Mouse (Mus musculus): ENCODE measurements around the gene Gm20708.
"Not testable (repeated sequence)": the region's sequence is repeated elsewhere in the genome, so short reads cannot be mapped to it uniquely, and the experiment has no call there.

The Gm20708 gene

DNA sequence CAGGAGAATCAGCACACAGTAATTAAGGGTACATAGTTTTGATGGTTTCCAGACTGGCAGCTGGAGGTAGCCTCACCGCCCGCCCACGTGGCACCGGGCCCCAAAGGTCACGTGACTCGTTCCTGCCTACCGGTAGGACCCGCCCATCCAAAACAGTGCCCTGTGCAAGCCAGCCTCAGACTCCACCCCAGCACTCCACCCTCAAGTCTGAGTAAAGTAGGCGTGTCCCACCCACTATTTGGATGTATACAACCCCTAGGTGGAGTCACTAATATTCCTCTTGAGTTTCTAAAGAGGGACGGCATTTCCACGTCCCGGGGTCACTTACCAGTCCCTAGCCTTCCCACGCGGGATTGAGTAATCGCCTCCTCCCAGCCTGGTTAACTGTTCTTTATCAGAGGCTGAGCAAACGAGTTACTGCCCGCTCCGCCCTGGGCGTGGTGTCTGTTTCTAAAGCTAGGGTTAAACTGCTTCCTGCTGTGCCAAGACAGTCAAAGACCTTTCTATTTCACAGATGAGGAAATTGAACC lies 28.8 kb upstream of the Gm20708 start:
- DNase-seq (ENCODE audit: extremely low read depth, low read depth, low spot score), result peak; percentile 100

DNA sequence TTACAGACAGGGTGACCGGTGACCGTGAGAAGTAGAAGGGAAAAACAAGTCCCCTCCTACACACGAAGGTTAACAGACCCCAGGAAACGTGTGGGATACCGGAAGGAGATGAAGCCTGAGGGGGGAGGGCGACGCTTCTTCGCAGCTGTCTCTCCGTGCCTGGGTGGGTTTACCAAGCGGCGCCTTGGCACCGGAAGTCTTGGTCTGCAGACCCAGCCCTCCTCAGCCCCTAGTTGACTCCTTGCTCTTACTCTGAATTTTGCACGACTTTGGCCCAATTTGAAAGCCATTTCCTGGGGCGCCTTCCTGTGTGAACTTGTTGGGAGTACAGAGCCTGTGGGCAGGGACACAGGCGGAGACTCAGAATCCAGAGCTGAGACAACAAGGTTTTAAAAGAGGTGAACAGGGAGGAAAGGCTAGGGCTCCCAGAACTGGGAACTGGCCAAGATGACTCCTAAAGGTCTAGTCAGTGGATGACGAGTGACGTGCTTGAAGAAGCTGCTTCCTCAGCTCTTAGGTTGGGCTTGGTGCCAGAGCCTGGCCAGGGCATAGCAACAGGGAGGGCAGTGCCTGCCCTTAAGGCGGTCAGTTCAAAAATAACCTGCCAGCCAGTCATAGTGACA lies 28.2 kb upstream of the Gm20708 start:
- DNase-seq (ENCODE audit: extremely low read depth, low read depth, low spot score), result no peak

DNA sequence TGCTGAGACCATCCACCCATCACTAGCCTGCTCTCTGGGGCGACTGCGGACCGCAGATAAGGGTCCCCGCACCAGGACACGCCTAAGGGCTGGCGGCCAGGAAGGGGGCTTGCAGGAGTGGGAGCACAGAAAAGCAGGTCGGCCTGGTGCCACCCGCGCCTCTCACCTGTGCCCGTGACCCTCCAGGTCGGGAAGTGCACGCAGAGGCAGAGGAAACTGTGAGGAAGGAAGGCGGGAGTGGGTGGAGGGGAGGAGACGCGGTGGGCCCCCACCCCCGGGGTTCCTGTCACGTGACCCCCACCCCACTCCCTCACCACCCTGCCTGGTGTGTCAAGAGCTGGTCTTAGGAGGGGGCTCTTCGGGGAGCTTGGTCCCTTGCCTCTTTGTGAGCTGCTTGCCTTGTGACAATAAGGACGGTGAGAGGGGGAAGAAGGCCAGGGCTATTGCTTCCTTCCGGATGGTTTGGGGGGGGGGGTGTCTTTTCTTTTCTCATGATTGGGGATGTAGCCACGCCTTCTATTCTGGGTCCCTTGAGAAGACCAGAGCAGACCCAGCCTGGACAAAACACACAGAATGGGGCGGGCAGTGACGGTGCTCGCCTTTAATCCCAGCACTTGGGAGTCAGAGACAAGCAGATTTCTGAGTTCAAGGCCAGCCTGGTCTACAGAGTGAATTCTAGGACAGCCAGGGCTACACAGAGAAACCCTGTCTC lies 27.3 kb upstream of the Gm20708 start, which contains the start of the genes Tmc8 and Tmc6:
Gene Tmc8, plus strand, starts transcription at position 84 of the 712 bp plus-strand sequence.
Gene Tmc6, minus strand, starts transcription at position 206 of the 712 bp plus-strand sequence.
- DNase-seq (ENCODE audit: extremely low read depth, low read depth, low spot score), result no peak

DNA sequence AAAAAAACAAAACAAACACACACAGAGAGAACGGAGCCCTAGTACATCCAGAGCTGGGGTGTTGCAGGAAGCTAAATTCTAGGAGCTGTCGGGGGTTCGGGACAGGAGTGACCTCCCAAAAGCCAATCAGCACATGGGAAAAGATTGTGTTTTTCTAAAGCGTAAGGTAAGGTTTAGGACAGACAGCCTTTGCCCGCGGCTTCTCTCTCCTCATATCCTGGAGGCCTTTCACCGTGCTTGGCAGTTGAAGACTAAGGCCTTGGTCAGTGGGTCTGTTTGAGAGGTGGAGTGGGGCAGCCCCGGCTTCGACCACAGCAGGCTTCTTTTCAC lies 26.8 kb upstream of the Gm20708 start:
- no peak for DNase-seq (ENCODE audit: extremely low read depth, low read depth, low spot score)

DNA sequence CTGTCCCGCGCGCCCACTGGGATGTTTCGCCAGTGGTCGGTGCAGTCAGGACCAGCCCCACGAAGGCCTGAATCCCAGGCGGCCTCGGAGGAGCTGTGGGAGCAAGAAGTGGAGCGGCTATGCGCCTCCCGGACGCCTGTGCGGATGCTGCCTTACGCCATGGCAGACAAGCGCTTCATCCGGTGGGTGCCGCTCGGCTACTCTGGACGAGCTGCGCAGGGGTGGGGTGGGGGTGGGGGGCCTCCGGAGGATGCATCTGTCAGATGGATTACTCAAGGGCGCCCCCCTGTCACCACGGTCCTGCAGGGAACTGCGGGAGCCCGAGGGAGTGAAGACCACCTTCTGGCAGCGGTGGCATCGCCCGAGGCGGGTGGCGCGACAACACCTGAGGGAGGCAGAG lies 26.4 kb upstream of the Gm20708 start:
- DNase-seq (ENCODE audit: extremely low read depth, low read depth, low spot score), result no peak

DNA sequence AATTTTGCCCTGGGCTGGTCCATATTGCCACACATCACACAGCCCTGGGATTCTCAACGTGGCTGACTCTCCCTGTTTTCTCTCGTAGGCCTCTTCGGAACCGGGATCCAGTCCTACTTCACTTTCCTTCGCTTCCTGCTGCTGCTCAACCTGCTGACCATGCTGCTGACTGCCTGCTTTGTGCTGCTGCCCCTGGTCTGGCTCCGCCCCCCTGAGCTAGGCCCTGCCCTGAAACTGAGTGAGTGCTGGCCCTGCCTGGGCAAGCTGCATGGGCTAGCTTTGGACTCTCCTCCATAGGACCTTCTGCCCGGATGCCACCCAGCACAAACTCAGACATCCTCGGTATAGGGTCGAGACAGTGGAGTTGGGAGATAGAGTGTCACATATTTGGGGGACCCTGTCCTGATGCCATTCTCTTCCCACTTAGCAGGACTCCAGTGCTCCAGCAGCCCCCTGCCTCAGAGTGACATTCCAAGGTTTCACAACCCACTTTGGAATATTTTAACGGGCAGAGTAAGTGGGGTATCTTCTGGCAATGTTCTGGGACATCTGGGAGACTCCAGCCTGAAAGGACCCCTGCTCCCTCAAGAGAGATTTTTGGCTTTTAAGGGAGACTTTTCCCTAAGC lies 25.7 kb upstream of the Gm20708 start:
- DNase-seq (ENCODE audit: extremely low read depth, low read depth, low spot score), result no peak

DNA sequence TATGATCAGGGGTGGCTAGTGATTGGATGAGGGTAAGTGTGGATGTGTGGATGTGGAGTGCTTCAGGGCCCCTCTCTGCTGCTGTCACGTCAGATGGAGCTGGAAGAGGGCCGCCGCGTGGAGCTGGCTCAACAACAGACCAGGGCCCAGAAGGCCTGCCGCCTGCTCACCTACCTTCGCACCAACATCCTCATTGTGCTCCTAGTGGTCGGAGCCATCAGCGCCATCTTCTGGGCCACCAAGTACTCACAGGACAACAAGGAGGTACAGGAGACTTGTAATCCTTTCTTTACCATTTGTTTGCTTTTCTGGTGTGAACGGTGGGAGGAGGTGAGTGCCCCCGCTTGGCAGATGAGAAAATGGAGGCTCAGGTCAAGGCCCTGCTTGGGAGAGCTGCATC lies 23.2 kb upstream of the Gm20708 start:
- DNase-seq (ENCODE audit: extremely low read depth, low read depth, low spot score), result no peak

DNA sequence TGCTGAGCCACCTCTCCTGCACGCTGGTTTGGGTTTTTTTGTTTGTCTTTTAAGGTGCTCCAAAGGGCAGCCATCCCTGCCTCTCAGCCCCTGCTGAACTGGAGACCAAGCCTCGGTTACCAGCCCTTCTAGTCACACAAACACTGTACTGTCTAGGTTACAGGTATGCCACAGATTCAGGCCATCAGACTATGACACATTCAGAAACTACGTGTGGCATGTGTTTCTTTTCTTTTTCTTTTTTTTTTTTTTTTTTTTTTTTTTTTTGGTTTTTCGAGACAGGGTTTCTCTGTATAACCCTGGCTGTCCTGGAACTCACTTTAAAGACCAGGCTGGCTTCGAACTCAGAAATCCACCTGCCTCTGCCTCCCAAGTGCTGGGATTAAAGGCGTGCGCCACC lies 21.0 kb upstream of the Gm20708 start:
- not testable (repeated sequence) for DNase-seq (ENCODE audit: extremely low read depth, low read depth, low spot score)

DNA sequence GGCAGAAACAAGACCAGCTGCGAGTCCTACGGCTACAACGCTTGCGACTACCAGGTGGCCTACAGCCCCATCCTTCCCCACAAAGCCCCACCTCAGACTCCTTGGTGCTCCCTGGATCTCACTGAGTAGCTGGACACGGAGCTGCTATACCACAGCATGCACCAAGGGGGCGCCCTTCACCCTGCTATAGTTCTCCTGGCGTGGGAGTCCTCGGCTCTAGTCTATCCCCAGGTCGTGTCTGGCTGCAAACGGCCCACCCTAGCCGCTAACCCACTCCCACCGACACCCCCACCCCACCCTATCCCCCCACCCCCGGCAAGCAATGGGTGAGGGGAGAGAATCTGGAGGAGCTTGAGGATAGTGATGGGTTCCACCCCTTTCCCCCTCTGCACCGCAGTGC lies 19.2 kb upstream of the Gm20708 start:
- DNase-seq (ENCODE audit: extremely low read depth, low read depth, low spot score), result no peak

DNA sequence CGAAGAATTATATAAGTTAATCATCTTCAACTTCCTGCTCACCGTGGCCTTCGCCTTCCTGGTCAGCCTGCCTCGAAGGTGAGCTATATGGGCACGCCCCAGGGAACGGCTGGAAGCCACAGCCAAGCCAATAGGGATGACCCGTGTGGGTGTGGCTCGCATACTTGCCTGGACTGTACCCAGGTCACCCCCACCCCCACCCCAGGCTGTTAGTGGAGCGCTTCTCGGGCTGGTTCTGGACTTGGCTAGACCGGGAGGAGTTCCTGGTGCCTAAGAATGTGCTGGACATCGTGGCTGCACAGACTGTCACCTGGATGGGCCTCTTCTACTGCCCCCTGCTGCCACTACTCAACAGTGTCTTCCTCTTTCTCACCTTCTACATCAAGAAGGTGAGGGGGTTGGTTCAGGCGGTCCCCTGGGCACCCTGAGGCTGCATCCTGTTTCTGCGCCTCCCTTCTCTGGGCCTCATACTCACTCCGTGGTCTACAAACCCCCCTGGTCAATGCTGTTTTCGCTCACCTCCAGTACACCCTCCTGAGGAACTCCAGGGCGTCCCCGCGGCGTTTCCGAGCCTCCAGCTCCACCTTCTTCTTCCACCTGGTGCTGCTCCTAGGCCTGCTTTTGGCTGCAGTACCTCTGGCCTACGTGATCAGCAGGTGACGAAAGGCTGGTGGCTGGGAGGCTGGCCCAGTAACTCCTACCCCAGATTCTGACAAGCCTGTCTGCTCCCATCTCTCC lies 18.6 kb upstream of the Gm20708 start:
- DNase-seq (ENCODE audit: extremely low read depth, low read depth, low spot score), result no peak

DNA sequence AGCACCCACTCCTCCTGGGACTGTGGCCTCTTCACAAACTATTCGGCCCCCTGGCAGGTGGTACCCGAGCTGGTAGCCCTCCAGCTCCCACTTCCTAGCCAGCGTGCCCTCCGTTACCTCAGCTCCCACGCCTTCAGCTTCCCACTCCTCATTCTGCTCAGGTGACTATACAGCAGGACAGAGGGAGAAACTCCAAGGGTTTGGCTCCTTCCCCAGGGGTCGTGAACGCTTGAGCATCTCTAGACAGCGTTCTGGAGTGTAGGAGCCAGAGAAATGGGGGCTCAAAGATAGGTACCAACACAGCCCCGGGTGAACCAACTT lies 18.1 kb upstream of the Gm20708 start:
- no peak for DNase-seq (ENCODE audit: extremely low read depth, low read depth, low spot score)

DNA sequence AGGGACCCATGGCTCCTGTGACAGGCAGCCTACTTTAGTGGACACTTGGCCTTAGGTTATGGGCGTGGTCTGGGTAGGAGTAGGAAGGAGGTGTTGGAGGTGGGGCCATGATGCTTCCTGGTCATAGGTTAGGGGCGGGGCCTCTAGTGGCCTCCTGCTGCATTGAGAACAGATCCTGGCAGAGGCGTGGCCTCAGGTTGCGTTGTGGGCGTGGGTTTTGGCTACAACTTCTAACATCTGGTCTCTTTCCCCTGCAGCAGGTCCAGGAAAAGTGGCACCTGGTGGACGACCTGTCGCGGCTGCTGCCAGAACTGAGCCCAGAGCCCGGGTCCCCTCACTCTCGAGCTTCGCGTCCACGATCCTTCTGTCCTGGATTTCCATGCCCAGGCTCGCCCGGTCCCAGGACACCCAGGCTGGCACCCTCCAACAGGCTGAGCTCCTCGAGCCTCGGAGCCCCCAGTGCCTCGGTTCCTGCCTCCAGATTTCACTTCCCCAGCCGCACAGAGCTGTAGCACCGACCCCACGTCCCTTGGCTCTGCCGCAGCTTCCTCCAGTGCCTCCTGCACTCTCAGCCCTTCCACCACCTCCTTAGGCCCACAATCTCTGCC lies 17.1 kb upstream of the Gm20708 start:
- DNase-seq (ENCODE audit: extremely low read depth, low read depth, low spot score), result no peak

DNA sequence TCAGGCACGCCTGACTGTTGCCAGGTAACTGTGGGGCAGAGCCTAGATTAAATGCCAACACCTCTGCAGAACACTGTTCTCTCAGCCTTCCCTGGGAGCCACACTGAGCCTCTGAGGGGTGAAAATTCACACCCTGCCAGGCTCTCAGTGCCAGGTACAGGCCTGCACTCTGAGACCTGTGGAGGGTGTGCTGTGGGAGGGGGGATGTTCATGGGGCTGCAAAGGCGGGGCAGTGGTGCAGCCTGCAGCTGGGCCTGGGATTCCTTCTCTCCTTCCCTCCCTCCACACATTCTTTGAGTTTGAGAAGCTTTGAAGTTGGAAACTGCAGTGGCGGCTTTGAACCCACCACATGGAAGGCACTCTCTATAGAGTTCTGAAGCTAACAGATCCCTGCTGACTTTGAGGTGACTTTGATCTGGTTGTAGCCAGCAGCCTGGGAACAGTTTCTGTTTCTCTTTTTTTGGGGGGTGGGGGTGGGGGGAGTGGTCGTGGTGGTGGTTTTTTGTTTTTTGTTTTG lies 15.4 kb upstream of the Gm20708 start:
- no peak for DNase-seq (ENCODE audit: extremely low read depth, low read depth, low spot score)

DNA sequence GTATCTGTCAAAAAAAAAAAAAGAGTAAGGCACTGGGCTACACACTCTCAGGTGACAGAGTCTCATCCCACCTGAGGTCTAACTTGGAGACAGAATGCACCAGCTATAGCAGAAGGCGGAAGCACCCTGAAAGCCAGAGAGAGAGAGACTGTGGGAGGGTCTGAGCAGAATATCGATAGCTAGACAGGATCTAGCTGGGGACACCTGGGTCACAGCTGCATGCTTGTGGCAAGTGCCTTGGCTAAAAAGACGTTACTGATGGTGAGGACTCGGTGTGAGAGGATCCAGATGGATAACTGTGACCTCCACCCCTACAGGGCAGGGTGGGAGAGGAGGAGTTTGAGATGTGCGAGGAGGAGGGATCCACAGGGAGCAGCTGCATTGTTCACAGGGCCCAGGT lies 12.5 kb upstream of the Gm20708 start:
- no peak for DNase-seq (ENCODE audit: extremely low read depth, low read depth, low spot score)

DNA sequence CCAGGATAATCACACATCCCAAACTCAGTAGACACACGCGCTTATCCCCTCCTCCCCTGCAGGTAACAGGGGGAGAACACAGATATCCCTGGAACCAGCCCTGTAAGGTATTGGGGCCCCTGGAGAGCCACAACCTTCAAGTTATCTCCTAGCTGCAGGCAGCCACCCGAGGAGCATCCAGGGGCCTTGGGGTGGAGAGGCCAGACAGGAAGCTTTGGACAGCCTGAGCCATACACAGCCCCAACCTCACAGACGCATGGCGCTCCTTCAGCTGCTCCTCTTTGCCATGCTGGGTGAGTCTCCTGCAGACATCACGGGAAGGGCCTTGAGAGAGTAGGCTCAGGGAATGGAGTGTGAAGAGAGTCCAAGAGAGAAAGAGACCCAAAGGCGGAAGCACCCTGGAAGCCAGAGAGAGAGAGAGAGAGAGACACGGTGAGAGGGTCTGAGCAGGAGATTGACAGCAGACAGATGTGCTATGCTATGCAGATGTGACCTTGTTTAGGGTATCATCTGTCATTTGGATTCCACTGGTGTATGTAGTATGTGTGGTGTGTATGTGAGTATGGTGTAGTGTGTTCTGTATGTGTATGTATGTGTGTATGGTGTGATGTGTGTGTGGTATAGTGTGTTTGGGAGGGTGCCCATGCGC lies 11.8 kb upstream of the Gm20708 start, which contains the start of gene 6030468B19Rik:
Gene 6030468B19Rik, plus strand, starts transcription at position 150 of the 649 bp plus-strand sequence.
- DNase-seq (ENCODE audit: extremely low read depth, low read depth, low spot score), result no peak

DNA sequence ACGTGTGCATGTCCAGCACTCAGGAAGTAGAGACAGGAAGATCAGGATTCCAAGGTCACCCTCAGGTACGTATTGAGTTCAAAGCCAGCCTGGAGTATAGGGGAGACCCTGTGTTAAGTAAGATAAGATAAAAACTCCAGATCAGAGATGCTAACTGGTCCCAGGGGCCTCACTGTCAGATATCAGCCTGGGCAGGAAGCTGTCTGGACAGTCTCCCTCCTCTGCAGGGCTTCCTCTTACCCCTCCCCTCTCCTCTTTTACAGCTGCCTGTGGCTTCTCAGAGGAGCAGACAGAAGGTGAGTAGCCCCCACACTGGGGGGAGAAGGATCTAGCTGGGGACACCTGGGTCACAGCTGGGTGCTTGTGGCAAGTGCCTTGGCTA lies 11.3 kb upstream of the Gm20708 start:
- DNase-seq (ENCODE audit: extremely low read depth, low read depth, low spot score), result no peak

DNA sequence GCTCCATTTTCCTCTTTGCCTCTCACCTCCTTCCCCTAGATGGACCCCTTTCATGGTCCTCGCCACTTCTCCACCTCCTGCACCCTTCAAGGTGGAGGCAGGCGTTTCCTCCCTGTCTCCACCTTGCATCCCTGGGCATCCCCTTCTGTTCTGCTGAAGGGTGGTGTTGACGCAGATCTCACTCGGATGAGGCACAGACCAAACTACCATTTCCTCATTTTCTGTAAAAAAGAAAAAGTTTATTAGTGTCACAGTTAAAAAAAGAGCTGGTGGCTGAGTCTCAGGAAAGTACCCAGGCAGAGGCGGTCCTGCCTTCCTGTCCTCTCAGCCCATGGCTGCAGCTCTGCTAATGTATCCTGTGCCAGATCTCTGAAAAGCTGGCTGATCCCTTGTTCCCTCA lies 10.3 kb upstream of the Gm20708 start:
- DNase-seq (ENCODE audit: extremely low read depth, low read depth, low spot score), result no peak

DNA sequence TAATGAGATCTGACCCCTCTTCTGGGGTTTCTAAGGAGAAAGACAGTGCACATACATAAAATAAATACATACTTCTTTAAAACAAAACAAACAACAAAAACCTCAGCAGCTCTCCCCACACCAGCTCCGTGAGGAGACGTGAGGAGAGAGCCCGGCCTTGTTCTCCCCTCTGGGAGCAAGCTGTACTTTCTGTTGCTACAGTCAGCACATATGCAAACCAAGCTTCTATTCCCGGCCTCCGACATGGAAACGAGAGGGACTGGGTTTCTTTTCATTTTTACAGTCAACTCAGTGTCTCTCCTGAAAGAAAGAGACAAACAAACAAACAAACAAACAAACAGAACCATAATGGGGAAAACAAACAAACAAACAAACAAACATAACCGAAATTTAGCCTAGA lies 9.4 kb upstream of the Gm20708 start:
- DNase-seq (ENCODE audit: extremely low read depth, low read depth, low spot score), result no peak

DNA sequence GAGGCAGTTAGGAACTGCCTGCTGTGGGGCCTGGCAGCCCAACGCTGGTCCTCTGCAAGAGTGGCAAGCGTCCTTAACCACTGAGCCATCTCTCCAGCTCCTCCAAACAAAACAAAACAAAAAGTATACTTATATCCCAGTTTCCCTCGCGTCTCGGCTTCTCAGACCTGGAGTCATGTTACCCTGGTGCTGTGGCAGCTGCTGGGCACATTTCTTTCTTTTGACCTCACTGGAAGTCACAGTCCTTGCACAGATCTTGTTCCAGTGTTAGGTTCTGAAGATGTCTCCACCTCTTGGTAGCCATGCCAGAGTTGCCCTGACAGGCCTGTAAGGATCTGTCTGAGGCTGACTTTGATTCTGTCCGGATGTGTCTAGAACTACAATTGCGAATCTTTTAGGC lies 7.8 kb upstream of the Gm20708 start:
- DNase-seq (ENCODE audit: extremely low read depth, low read depth, low spot score), result no peak

DNA sequence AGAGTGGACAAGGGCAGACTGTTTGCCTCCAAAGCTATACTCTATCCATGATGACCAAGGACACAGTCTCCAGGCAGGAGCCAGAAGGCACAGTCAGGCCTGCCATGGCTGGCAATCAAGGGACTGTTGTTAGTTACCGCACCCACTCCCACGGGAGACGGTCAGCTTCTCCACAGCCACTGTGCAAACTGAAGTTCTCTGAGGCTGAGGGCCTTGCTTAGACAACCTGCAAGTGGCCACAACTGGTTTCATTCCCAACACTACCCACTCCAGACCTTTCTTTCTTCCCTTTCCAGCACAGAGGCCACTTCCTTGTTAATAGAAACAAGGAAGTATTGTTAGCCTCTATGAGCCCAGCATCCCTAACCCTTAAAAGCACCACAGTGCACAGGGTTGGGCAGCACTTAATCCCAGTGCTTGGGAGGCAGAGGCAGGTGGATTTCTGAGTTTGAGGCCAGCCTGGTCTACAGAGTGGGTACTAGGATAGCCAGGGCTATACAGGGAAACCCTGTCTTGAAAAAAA lies 6.2 kb upstream of the Gm20708 start:
- DNase-seq (ENCODE audit: extremely low read depth, low read depth, low spot score), result no peak
